Mouse (Mus musculus) E14TG2a.4 (cell line): ENCODE measurements around the gene Pax6.

Source experiments
- CTCF ChIP-seq: conservative IDR thresholded peaks from 2 replicates; pipeline ENCODE4 v1.5.1; 2014; ENCODE audit warnings: low read length
- POU5F1 ChIP-seq: IDR thresholded peaks from 2 replicates; pipeline ENCODE4 v1.6.1; 2014; ENCODE audit warnings: low read length, borderline replicate concordance

DNA sequence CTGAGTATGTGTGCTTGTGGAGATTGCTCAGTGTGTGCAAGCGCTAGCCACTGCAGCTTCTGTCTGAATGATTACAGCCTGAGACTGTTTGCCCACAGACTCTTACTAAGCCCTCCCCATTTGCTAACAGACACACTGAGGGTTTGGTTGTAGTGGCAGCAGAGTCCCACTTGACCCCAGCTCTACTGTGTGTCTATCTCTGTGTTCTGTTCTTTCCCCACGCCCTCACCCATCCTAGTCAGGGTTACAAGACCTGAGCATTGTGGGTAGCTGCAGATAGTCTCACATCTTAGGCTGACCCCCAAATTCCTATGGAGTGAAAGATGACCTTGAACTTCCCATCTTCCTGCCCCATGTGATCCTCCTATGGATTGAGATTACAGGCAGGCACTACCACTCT lies 19.8 kb upstream of the Pax6 start:
- no peak for TF ChIP-seq CTCF
- no peak for TF ChIP-seq POU5F1
